Mouse (Mus musculus): ENCODE measurements at regions not wholly inside any gene's neighbourhood (a gene's known extent, or its start where the extent isn't known, plus 50 kb on each side); places are given as distances from the start of the nearest gene placed in this dataset.

DNA sequence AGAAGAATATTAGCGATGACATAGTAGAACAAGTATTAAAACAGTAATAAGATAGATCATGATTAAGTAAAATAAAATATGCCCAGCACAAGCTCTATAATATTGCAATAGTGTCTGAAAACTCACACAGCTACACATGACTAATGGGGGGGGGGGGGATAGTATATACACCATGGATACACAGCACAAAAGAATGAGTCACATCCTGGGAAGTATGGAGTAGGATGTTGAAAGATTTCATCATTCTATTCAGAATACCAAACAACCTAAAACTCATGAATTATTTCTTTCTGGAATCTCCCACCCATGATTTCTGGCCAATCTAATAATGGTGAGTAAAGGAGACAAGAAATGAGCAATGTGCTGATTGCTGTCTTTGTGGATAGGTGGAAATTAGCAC, 191.6 kb downstream of the Qdpr start:
- TF ChIP-seq CTCF (IDR thresholded peaks at IDR 0.05; ENCODE audit: control insufficient read depth, insufficient read depth, low read length) (no peak), POLR2A (IDR thresholded peaks at IDR 0.05; ENCODE audit: borderline replicate concordance, control insufficient read depth, low read depth, low read length) (no peak)
